Mouse (Mus musculus) erythroblast, embryonic 14.5 days (primary cell): ENCODE results near the gene Mymk. TPM values are rescaled to one million over a fixed set of nuclear protein-coding genes. Genes with fewer than 3 reads are reported as not detected.

Experiments
- H3K27me3 ChIP-seq: 2 replicates; pipeline ENCODE4 v1.6.1; 2012; ENCODE audit warnings: inconsistent platforms; ENCODE audit not compliant: control insufficient read depth
- H3K36me3 ChIP-seq: 2 replicates; pipeline ENCODE4 v1.6.1; 2012; ENCODE audit warnings: mild to moderate bottlenecking, inconsistent platforms; ENCODE audit not compliant: control insufficient read depth
- H3K4me1 ChIP-seq: 2 replicates; pipeline ENCODE4 v1.6.1; 2012; ENCODE audit warnings: inconsistent platforms; ENCODE audit not compliant: control insufficient read depth
- H3K4me3 ChIP-seq: replicated peaks from 2 replicates; pipeline ENCODE3; 2012; ENCODE audit warnings: moderate library complexity, mild to moderate bottlenecking, inconsistent platforms
- H3K9me3 ChIP-seq: 2 replicates; pipeline ENCODE4 v1.6.1; 2012; ENCODE audit warnings: low read length, inconsistent platforms, mixed read lengths; ENCODE audit not compliant: control insufficient read depth
- GATA1 ChIP-seq: IDR thresholded peaks from 2 replicates; pipeline ENCODE4 v1.6.1; 2012; ENCODE audit warnings: low read length, inconsistent platforms, mixed read lengths
- TAL1 ChIP-seq: IDR thresholded peaks from 3 replicates; pipeline ENCODE4 v1.6.1; 2012; ENCODE audit warnings: low read length, inconsistent platforms, mixed read lengths
- polyA plus RNA-seq: library from polyadenylated mRNA; stranded (reverse); fragments of >175 nt; gene quantifications from 2 replicates; pipeline ENCODE4 v1.2.3, GENCODE M21; 2012

The Mymk gene
- polyA plus RNA-seq, 1 experiment = not detected

DNA sequence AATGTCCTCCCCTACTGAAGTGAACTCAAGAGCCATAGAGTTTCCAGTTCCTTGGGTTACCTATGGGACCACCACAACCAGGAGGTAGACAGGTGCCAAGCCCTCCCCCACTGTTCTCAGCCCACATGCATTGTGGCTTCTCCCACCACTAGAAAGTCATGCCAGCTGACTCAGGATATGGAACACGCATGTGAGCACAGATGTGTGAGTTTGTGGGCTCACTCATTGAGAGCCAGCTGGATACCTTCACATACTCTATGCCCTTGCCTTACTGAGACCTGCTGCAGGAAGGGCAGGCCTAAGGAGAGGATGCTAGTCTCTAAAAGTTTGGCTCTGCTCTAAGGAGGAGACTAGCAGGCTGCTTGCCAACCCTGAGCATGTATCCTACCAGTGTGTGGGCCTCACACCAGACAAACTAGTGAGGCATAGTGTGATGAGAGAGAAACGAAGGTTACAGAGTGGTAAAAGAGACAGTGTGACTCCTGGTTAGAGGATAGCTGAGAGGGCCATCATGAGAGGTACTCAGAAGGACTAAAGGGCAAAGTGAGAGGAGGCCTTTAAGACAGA, 1.6 kb downstream of the Mymk start:
- H3K4me3 ChIP-seq = no peak overlapping the region
- H3K9me3 ChIP-seq = no peaks in the 10 kb centered on the region
- TF ChIP-seq GATA1 (no peak), TAL1 (no peak)
- no peaks in the 10 kb centered on the region for H3K36me3 ChIP-seq
- H3K27me3 ChIP-seq = no peaks in the 10 kb centered on the region
- no peaks in the 10 kb centered on the region for H3K4me1 ChIP-seq

DNA sequence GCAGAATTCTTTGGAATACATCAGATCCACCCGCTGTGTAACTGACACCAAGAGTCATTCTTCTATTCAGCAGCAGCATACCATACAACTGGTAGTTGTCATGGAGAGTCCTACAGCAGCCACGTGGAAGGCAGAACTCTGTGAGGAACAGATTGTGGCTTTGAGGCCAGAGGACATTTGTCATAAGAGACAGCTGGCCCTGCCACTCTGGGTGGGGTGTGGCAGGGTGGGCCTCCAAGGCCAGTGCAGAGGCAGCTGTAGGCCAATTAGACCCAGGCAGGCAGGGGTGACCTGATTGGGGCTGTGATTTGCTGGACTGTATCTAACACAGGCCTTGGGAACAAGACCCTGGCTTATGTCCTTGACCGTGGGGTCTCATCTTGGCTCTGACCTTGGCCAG, 2.3 kb downstream of the Mymk start:
- Histone ChIP-seq H3K36me3 (no peaks in the 10 kb centered on the region), H3K27me3 (no peaks in the 10 kb centered on the region), H3K9me3 (no peaks in the 10 kb centered on the region), H3K4me1 (no peaks in the 10 kb centered on the region), H3K4me3 (no peak overlapping the region)
- no peak for TF ChIP-seq GATA1
- TF ChIP-seq TAL1 = no peak

DNA sequence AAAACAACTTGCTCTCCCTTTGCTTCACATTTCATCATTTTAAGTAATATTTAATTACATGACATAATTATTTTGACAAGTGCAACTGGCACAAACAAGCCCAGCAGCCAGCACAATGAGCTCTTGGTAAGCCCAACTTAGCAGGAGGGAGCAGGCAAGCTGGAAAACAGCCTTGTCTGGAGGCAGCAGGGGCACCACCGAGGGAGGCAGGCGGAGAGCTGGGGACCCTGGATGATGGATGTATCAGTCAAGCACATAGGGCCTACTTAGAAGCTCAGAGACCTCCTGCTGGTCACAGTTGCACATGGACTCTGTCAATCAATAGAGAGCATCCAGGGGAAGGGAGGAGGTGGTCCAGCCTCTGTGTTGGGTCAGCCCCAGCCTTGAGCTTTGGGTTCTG, 4.0 kb downstream of the Mymk start:
- Histone ChIP-seq H3K36me3 (no peaks in the 10 kb centered on the region), H3K9me3 (no peaks in the 10 kb centered on the region), H3K27me3 (no peaks in the 10 kb centered on the region), H3K4me1 (no peaks in the 10 kb centered on the region), H3K4me3 (no peak overlapping the region)
- TF ChIP-seq TAL1 = no peak
- no peak for TF ChIP-seq GATA1

DNA sequence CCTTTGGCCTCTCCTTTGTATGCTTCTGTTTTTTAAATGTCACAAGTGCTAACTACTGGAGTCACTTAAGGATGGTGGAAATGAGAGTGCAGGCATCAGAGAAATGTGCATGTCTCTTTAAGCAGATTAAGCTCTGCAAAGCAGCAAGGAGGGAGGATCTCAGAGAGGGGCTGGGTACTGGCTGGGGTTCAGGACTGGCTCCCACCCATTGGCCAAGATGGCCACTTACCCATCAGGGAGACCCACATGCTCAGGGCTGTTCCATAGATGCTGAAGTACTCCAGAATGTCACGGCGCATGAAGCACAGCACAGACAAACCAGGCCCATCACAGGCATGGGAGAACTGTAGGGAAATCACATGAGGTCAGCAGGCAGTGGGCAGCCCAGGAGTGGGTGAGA, 4.9 kb downstream of the Mymk start:
- Histone ChIP-seq H3K36me3 (no peaks in the 10 kb centered on the region), H3K9me3 (no peaks in the 10 kb centered on the region), H3K4me1 (no peaks in the 10 kb centered on the region), H3K27me3 (no peaks in the 10 kb centered on the region), H3K4me3 (no peak overlapping the region)
- TF ChIP-seq TAL1 (no peak), GATA1 (no peak)

DNA sequence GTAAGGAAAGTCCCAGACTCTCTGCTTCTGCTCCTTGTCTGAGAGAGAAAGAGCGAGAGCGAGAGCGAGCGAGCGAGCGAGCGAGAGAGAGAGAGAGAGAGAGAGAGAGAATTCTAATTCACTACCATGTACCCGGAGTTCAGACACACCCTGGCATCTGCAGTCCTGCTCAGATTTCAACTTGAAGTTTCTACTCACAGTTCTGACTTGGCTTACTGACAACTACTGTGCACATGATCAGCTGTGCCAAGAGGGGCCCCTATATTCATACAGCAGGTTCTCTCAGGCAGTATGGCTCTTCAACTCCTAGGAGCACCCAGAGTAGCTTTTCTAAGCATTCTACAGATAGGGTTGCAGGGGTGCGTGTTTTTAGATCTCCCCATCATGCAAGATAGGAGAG, 12.8 kb downstream of the Mymk start:
- Histone ChIP-seq H3K4me3 (no peak overlapping the region), H3K36me3 (no peaks in the 10 kb centered on the region), H3K4me1 (no peaks in the 10 kb centered on the region), H3K27me3 (no peaks in the 10 kb centered on the region), H3K9me3 (no peaks in the 10 kb centered on the region)
- TF ChIP-seq TAL1 (no peak), GATA1 (no peak)

DNA sequence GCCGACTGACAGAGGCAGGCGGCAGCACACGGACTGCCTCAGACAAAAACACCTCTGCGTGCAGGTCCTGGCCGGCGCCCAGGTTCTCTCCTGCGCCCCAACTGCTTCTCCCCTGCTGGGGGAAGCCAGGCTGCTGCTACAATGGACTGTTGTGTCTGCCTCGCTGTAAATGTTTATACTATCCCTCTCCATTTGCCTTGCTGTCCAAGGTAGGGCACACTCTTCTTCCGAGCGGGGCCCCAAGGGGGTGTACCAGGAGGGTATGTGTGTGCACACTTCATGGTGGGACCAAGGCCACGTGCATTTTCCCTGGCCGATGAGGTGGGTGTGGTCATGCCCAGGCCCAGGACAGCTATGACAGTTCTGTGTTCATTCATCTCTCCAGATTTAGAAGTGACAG, 13.2 kb downstream of the Mymk start:
- Histone ChIP-seq H3K4me1 (no peaks in the 10 kb centered on the region), H3K36me3 (no peaks in the 10 kb centered on the region), H3K27me3 (no peaks in the 10 kb centered on the region), H3K4me3 (no peak overlapping the region), H3K9me3 (no peaks in the 10 kb centered on the region)
- no peak for TF ChIP-seq GATA1
- TF ChIP-seq TAL1 = no peak

DNA sequence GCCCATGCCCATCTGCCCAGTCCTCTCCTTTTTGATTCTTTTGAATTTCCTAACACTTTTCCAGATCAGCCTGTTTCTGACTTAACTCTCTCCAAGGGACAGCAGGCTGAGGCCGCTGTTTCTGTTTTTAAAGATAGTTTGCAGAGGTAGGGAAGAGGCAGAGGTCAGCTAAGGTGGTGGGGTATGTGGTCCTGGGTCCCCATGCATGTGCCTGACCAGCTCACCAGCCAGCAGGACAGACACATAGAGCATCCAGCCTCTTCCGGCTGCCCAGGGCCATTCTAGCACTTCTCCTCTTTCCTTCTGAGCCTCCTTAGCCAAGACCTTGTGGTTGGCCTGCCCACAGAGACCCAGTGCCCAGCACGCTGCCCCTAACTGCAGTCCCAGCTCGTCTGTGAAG, 13.7 kb downstream of the Mymk start:
- no peak overlapping the region for H3K4me3 ChIP-seq
- no peaks in the 10 kb centered on the region for H3K27me3 ChIP-seq
- no peak for TF ChIP-seq GATA1
- no peak for TF ChIP-seq TAL1
- no peaks in the 10 kb centered on the region for H3K4me1 ChIP-seq
- H3K9me3 ChIP-seq = no peaks in the 10 kb centered on the region
- no peaks in the 10 kb centered on the region for H3K36me3 ChIP-seq

DNA sequence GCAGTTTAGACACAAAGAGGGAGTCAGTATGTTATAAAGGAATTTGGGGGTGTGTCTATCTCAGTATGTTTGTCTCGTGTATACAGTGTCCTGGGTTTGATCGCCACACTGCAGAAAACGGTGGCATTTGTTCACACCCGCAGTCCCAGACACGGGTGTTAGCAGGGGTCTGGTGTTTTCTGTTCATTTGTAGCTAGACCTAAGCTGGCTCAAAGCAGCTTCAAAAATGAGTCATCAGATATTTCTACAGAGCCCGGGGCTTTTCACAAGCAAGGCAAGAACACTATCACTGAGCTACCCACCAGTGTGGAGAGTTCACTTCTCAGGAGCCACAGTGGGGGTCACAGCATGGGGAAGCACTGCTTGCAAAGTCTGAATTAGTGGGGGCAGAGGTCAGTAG, 22.6 kb downstream of the Mymk start:
- no peak overlapping the region for H3K4me3 ChIP-seq
- no peak for TF ChIP-seq TAL1
- no peak for TF ChIP-seq GATA1
- no peaks in the 10 kb centered on the region for H3K36me3 ChIP-seq
- no peaks in the 10 kb centered on the region for H3K9me3 ChIP-seq
- no peaks in the 10 kb centered on the region for H3K27me3 ChIP-seq
- H3K4me1 ChIP-seq = no peaks in the 10 kb centered on the region

DNA sequence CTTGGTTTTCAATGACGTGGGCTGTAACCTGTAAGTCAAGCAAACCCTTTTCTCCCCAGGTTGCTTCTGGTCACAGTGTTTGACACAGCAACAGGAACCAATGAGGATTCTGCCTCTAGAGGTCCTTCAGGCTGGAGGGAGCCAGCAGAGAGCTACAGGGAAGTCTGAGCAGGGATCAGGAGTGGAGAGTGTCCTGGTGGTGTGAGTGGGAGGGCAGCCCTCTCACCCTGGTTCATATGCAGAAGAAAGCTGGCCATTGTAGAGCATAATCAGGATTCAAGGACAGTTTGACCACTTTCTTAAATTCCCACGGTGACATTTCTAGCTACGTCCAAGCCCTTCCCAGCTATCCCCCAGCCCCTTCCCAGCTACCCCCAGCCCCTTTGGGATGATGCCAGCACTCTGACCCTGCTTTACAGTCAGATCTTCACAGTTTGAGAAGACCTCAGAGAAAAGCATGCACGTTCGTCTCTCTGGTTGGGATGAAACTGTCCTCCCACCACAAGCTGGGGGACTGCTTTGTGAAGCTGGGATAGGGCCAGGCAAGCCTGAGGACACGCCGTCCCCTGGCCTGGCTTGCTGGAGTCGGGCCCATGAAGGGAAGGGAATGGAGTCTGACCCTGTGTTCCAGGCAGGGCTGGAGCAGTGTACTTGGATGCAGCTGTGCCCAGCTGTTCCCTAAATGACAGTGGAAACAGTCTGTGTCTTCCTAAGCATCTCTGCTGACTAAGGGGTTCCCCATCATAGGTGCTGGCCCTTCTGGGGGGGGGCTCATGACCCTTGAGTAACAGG, 25.8 kb downstream of the Mymk start:
- no peaks in the 10 kb centered on the region for H3K27me3 ChIP-seq
- H3K36me3 ChIP-seq = no peaks in the 10 kb centered on the region
- no peak for TF ChIP-seq GATA1
- no peak overlapping the region for H3K4me3 ChIP-seq
- no peaks in the 10 kb centered on the region for H3K4me1 ChIP-seq
- H3K9me3 ChIP-seq = no peaks in the 10 kb centered on the region

DNA sequence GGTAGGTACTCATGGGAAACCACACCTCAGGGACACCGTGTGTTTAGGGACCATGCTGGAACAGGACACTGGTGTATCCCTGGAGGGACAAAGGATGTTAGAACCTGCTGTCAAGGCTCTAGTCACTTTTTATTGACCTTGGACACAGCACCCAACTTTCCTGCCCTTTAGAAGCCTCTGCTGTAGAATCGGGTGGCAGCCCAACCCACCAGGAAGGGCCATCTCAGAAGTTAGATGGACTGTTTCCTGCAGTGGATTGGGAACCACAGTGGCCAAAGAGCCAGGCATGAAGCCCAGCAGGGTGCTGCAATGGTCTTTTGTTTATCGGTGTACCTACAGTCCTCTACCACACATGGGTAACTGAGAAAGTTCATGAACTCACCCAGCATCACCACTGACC, 27.3 kb downstream of the Mymk start:
- Histone ChIP-seq H3K27me3 (no peaks in the 10 kb centered on the region), H3K36me3 (no peaks in the 10 kb centered on the region), H3K9me3 (no peaks in the 10 kb centered on the region), H3K4me3 (no peak overlapping the region), H3K4me1 (no peaks in the 10 kb centered on the region)
- no peak for TF ChIP-seq GATA1
- TF ChIP-seq TAL1 = no peak
